Mouse (Mus musculus): ENCODE data around the gene Cradd.

Gene Cradd

GRCm38 (mm10) chr10:95306824-95307552, 16.9 kb downstream of the Cradd start:
- no peak for DNase-seq (ENCODE audit: low read depth, low spot score)

- no peak for DNase-seq (ENCODE audit: low read depth, low spot score)
Observed at GRCm38 (mm10) chr10:95304240-95304639, 19.7 kb downstream of the Cradd start.

- DNase-seq (ENCODE audit: low read depth, low spot score) = no peak
Observed at GRCm38 (mm10) chr10:95302211-95303163, 21.4 kb downstream of the Cradd start.

GRCm38 (mm10) chr10:95300178-95300793, 23.6 kb downstream of the Cradd start:
- no peak for DNase-seq (ENCODE audit: low read depth, low spot score)

GRCm38 (mm10) chr10:95299808-95300133, 24.2 kb downstream of the Cradd start:
- DNase-seq (ENCODE audit: low read depth, low spot score) = no peak

GRCm38 (mm10) chr10:95299010-95299807, 24.7 kb downstream of the Cradd start:
- DNase-seq (ENCODE audit: low read depth, low spot score) = no peak

GRCm38 (mm10) chr10:95298504-95298903, 25.4 kb downstream of the Cradd start:
- DNase-seq (ENCODE audit: low read depth, low spot score) = no peak

GRCm38 (mm10) chr10:95297690-95298104, 26.2 kb downstream of the Cradd start:
- DNase-seq (ENCODE audit: low read depth, low spot score) = no peak

GRCm38 (mm10) chr10:95297024-95297423, 26.9 kb downstream of the Cradd start:
- DNase-seq (ENCODE audit: low read depth, low spot score) = no peak

- DNase-seq (ENCODE audit: low read depth, low spot score) = no peak
Observed at GRCm38 (mm10) chr10:95293261-95293660, 30.7 kb downstream of the Cradd start.

GRCm38 (mm10) chr10:95292269-95292668, 31.7 kb downstream of the Cradd start:
- no peak for DNase-seq (ENCODE audit: low read depth, low spot score)

- no peak for DNase-seq (ENCODE audit: low read depth, low spot score)
Observed at GRCm38 (mm10) chr10:95291133-95291876, 32.6 kb downstream of the Cradd start.

- DNase-seq (ENCODE audit: low read depth, low spot score) = no peak
Observed at GRCm38 (mm10) chr10:95289819-95290218, 34.1 kb downstream of the Cradd start.

- no peak for DNase-seq (ENCODE audit: low read depth, low spot score)
Observed at GRCm38 (mm10) chr10:95288206-95288605, 35.7 kb downstream of the Cradd start.

- DNase-seq (ENCODE audit: low read depth, low spot score) = no peak
Observed at GRCm38 (mm10) chr10:95287351-95287750, 36.6 kb downstream of the Cradd start.

- no peak for DNase-seq (ENCODE audit: low read depth, low spot score)
Observed at GRCm38 (mm10) chr10:95283434-95283833, 40.5 kb downstream of the Cradd start.

GRCm38 (mm10) chr10:95281996-95282395, 41.9 kb downstream of the Cradd start:
- DNase-seq (ENCODE audit: low read depth, low spot score) = no peak

- no peak for DNase-seq (ENCODE audit: low read depth, low spot score)
Observed at GRCm38 (mm10) chr10:95281466-95281990, 42.4 kb downstream of the Cradd start.

- DNase-seq (ENCODE audit: low read depth, low spot score) = no peak
Observed at GRCm38 (mm10) chr10:95280327-95280726, 43.6 kb downstream of the Cradd start.

GRCm38 (mm10) chr10:95279459-95279858, 44.5 kb downstream of the Cradd start:
- no peak for DNase-seq (ENCODE audit: low read depth, low spot score)
